Comparison of ENCODE assay signal across 8 mouse cellular contexts in genomic region chr1:132315889-132316624, GRCm38 (mm10). TPM values are rescaled to one million over a fixed set of nuclear protein-coding genes. Genes with fewer than 3 reads are reported as not detected.
A peak's percentile ranks its signal among the peaks of the same experiment; 100 is the strongest.
DNase-seq lines count a peak whose midpoint lies in the region; ATAC-seq and TF ChIP-seq lines count a peak whose summit lies in the region.

Gene Nuak2, plus strand, starts transcription at chr1:132316126.

- no peaks in the 10 kb centered on the region for H3K9me3 ChIP-seq in embryonic facial prominence, embryonic 15.5 days (replicated peaks)
- no peaks in the 10 kb centered on the region for H3K9me3 ChIP-seq in heart, embryonic 10.5 days
- H3K9me3 ChIP-seq in kidney, embryonic 15.5 days (replicated peaks) = no peaks in the 10 kb centered on the region
- no peaks in the 10 kb centered on the region for H3K9me3 ChIP-seq in liver, embryonic 11.5 days (ENCODE audit: control insufficient read depth, low read length)

- peak within 1 kb of the TSS; percentile 48; the same call in 1 of the 2 replicates for H3K9ac ChIP-seq in embryonic facial prominence, embryonic 15.5 days
- H3K9ac ChIP-seq in kidney, embryonic 15.5 days = peak within 1 kb of the TSS; percentile 50
- peak within 1 kb of the TSS; percentile 3; the same call in 1 of the 2 replicates for H3K9ac ChIP-seq in liver, embryonic 11.5 days (ENCODE audit: low read depth, low read length)

- peak; percentile 63 for ATAC-seq in embryonic facial prominence, embryonic 15.5 days (ENCODE audit: insufficient number of reproducible peaks, low FRiP score, low TSS enrichment, low read depth)
- ATAC-seq in kidney, embryonic 15.5 days (replicated peaks; ENCODE audit: low FRiP score) = peak; percentile 81
- peak; percentile 87 for ATAC-seq in liver, embryonic 11.5 days (replicated peaks; ENCODE audit: low FRiP score)

- peak within 1 kb of the TSS; percentile 97 for H3K4me2 ChIP-seq in embryonic facial prominence, embryonic 15.5 days (replicated peaks)
- H3K4me2 ChIP-seq in kidney, embryonic 15.5 days = peak within 1 kb of the TSS; percentile 96
- peak within 1 kb of the TSS; percentile 90 for H3K4me2 ChIP-seq in liver, embryonic 11.5 days
- peak within 1 kb of the TSS; percentile 94 for H3K4me2 ChIP-seq in myocyte (ENCODE audit: low read depth)

- under 1% methylated on average over 67 of the region's 67 CpGs for WGBS in embryonic facial prominence, embryonic 15.5 days
- under 1% methylated on average over 63 of the region's 67 CpGs for WGBS in heart, embryonic 10.5 days
- WGBS in kidney, embryonic 15.5 days = under 1% methylated on average over 67 of the region's 67 CpGs
- 1% methylated on average over 67 of the region's 67 CpGs for WGBS in liver, embryonic 11.5 days

- H3K36me3 ChIP-seq in embryonic facial prominence, embryonic 15.5 days = no peaks in the 10 kb centered on the region
- H3K36me3 ChIP-seq in heart, embryonic 10.5 days = no peaks in the 10 kb centered on the region
- H3K36me3 ChIP-seq in kidney, embryonic 15.5 days = no peaks in the 10 kb centered on the region
- no peaks in the 10 kb centered on the region for H3K36me3 ChIP-seq in liver, embryonic 11.5 days (ENCODE audit: control insufficient read depth, insufficient read depth, low read length)
- H3K36me3 ChIP-seq in myocyte (ENCODE audit: control insufficient read depth, insufficient read depth) = no peaks in the 10 kb centered on the region
- H3K36me3 ChIP-seq in splenic B cell, adult 2 months (ENCODE audit: control insufficient read depth, insufficient read depth, low read length, poor library complexity, severe bottlenecking) = peaks cover 15% of the 10 kb centered on the region

- peaks cover 48% of the 10 kb centered on the region for H3K4me1 ChIP-seq in bone marrow macrophage, adult 2 months (ENCODE audit: control insufficient read depth, insufficient read depth, low read length)
- H3K4me1 ChIP-seq in embryonic facial prominence, embryonic 15.5 days = peaks cover 34% of the 10 kb centered on the region
- peaks cover 45% of the 10 kb centered on the region for H3K4me1 ChIP-seq in heart, embryonic 10.5 days
- peaks cover 52% of the 10 kb centered on the region for H3K4me1 ChIP-seq in kidney, embryonic 15.5 days
- peaks cover 8% of the 10 kb centered on the region for H3K4me1 ChIP-seq in liver, embryonic 11.5 days (replicated peaks; ENCODE audit: control insufficient read depth, insufficient read depth, low read length)

- H3K27ac ChIP-seq in bone marrow macrophage, adult 2 months (ENCODE audit: insufficient read depth, low read depth, low read length) = peak within 1 kb of the TSS; percentile 94
- H3K27ac ChIP-seq in embryonic facial prominence, embryonic 15.5 days (replicated peaks) = peak within 1 kb of the TSS; percentile 22; the same call in 1 of the 2 replicates
- peak within 1 kb of the TSS; percentile 75 for H3K27ac ChIP-seq in heart, embryonic 10.5 days
- no peak within 1 kb of the TSS for H3K27ac ChIP-seq in kidney, embryonic 15.5 days
- no peak within 1 kb of the TSS for H3K27ac ChIP-seq in liver, embryonic 11.5 days (ENCODE audit: low read depth, low read length)

- peak within 1 kb of the TSS; percentile 80 for H3K4me3 ChIP-seq in bone marrow macrophage, adult 2 months (ENCODE audit: insufficient read depth, low read length)
- peak within 1 kb of the TSS; percentile 59 for H3K4me3 ChIP-seq in embryonic facial prominence, embryonic 15.5 days (replicated peaks)
- H3K4me3 ChIP-seq in heart, embryonic 10.5 days = peak within 1 kb of the TSS; percentile 75
- H3K4me3 ChIP-seq in kidney, embryonic 15.5 days (replicated peaks) = peak within 1 kb of the TSS; percentile 58
- H3K4me3 ChIP-seq in liver, embryonic 11.5 days (ENCODE audit: low read depth, low read length) = peak within 1 kb of the TSS; percentile 60
- H3K4me3 ChIP-seq in myocyte = peak within 1 kb of the TSS; percentile 56

- peaks cover 39% of the 10 kb centered on the region for H3K27me3 ChIP-seq in embryonic facial prominence, embryonic 15.5 days
- peaks cover 40% of the 10 kb centered on the region for H3K27me3 ChIP-seq in heart, embryonic 10.5 days (ENCODE audit: insufficient read depth, poor library complexity, severe bottlenecking)
- peaks cover 26% of the 10 kb centered on the region for H3K27me3 ChIP-seq in kidney, embryonic 15.5 days
- H3K27me3 ChIP-seq in liver, embryonic 11.5 days (replicated peaks; ENCODE audit: control insufficient read depth, insufficient read depth, low read length) = peaks cover 27% of the 10 kb centered on the region
- H3K27me3 ChIP-seq in myocyte (ENCODE audit: control insufficient read depth, insufficient read depth, insufficient read length) = no peaks in the 10 kb centered on the region
- H3K27me3 ChIP-seq in splenic B cell, adult 2 months (ENCODE audit: control insufficient read depth, insufficient read depth, low read length, poor library complexity, severe bottlenecking) = no peaks in the 10 kb centered on the region

- TF ChIP-seq POLR2A in bone marrow macrophage, adult 2 months (IDR thresholded peaks at IDR 0.05; ENCODE audit: borderline replicate concordance, low read depth, low read length) = no peak
- TF ChIP-seq POLR2A in myocyte (IDR thresholded peaks at IDR 0.05; ENCODE audit: insufficient read length, low read depth) = peak; percentile 95

- DNase-seq in B cell, adult 2 months = peak; percentile 90 to 93
- DNase-seq in heart, embryonic 10.5 days (ENCODE audit: low spot score) = peak; percentile 94
- DNase-seq in liver, embryonic 11.5 days (ENCODE audit: low spot score) = peak; percentile 81
- DNase-seq in splenic B cell, adult 2 months (ENCODE audit: low read depth, low spot score) = peak; percentile 91

- H3K79me2 ChIP-seq in myocyte (ENCODE audit: control insufficient read depth, insufficient read depth) = peaks cover 37% of the 10 kb centered on the region

- peak within 1 kb of the TSS; percentile 11 for H3ac ChIP-seq in myocyte (ENCODE audit: control insufficient read depth, insufficient read length)

- TF ChIP-seq CTCF in bone marrow macrophage, adult 2 months (IDR thresholded peaks at IDR 0.05; ENCODE audit: low read depth, low read length) = no peak

TF ChIP-seq in myocyte, 11 proteins besides CTCF, POLR2A, EP300 and RAD21:
- peak; percentile 79 for TF ChIP-seq USF1 (IDR thresholded peaks at IDR 0.05; ENCODE audit: low read depth)
- TF ChIP-seq MYOG (IDR thresholded peaks at IDR 0.05; ENCODE audit: control insufficient read depth in 1 of 3, insufficient read depth in 1 of 3, insufficient read length in 2 of 3, low read depth in 2 of 3) = peak in 1 of 3 experiments; percentile 1
- TF ChIP-seq SRF (IDR thresholded peaks at IDR 0.05; ENCODE audit: control insufficient read depth, insufficient read length, low read depth) = no peak
- peak; percentile 94 for TF ChIP-seq POLR2AphosphoS2 (IDR thresholded peaks at IDR 0.05; ENCODE audit: insufficient read length, low read depth)

RNA-seq across cellular contexts. Expression of gene Nuak2, which starts in this region (rescaled TPM):
- 22.6 and 24.5 TPM in 2 replicates for polyA plus RNA-seq in bone marrow macrophage, adult 2 months (2012; ENCODE audit: insufficient read depth, insufficient read length, missing spikeins)
- polyA plus RNA-seq in embryonic facial prominence, embryonic 15.5 days (2015; fragmentation: Nextera tagmentation; extraction: Ambion mirVana) = 8.5 and 9.1 TPM in 2 replicates
- 3.0 and 3.4 TPM in 2 replicates for polyA plus RNA-seq in heart, embryonic 10.5 days (2016; fragmentation: Nextera tagmentation; extraction: Ambion mirVana)
- 3.6 and 3.8 TPM in 2 replicates for polyA plus RNA-seq in kidney, embryonic 15.5 days (2015; fragmentation: Nextera tagmentation; extraction: Ambion mirVana)
- polyA plus RNA-seq in liver, embryonic 11.5 days (2014; fragmentation: Nextera tagmentation; extraction: Ambion mirVana) = 1.2 and 2.0 TPM in 2 replicates
- polyA plus RNA-seq in myocyte (2012; fragmentation: generic; extraction: Trizol) = 6.0 TPM

Comparison
In these comparisons a context has a peak if more than half of its experiments do, and no peak if none do; other contexts are left out.
1. H3K27ac ChIP-seq: peak in bone marrow macrophage, adult 2 months (single experiment), embryonic facial prominence, embryonic 15.5 days (single experiment) and heart, embryonic 10.5 days (single experiment); none in kidney, embryonic 15.5 days (single experiment) and liver, embryonic 11.5 days (single experiment).
2. Peak in every context shown above with its lines, with median percentiles within 50 percentile points of each other: DNase-seq, H3K4me3 ChIP-seq, ATAC-seq, H3K4me2 ChIP-seq and H3K9ac ChIP-seq.